Mouse (Mus musculus): ENCODE results near the gene Padi2. TPM values are rescaled to one million over a fixed set of nuclear protein-coding genes. Genes with fewer than 3 reads are reported as not detected.

Padi2 gene
- total and polyA plus RNA-seq, 2 experiments from 2014 or later = 3.0 to 5.3 TPM

DNA sequence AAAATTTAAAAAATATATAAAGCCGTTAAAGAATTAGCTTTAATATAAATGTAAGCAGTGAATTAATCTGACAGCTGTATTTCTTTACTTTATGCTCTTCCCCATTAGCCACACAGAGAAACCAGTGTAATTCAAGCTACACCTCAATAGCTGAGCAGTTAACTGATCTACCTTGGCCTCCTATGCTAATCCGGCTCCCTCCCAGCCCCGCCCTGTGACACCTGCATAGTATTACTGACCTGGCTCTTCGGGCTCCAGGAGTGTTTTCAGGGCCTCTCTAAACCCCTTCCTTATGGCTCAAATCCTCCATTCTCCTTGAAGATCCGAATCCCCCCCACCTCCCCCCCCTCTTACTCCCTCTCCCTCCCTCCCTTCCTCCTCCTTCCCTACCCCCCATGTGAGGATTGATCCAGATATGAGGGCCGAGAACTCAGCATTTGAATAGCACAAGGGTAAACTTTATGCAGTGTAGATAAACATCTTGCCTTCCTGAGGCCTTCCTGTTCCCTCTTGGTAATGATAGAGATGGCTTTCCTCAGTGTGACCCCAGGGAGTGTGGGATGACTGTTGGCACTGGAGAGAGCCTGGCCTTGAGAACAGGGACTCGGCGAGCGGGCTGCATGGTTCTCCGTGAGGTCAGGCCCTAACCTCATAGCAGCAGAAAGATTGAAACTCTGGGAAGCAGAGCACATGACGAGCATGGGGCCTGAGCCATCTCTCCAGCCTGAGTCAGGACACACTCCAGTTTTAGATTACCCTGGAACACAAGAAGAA lies 61.4 kb downstream of the Padi2 start:
- H3K36me3 ChIP-seq (ENCODE audit: insufficient read depth, low read length) = peaks cover 34% of the 10 kb centered on the region; the same call in 1 of the 2 replicates
- no peak overlapping the region for H3K9ac ChIP-seq (replicated peaks; ENCODE audit: low read length)
- no peaks in the 10 kb centered on the region for H3K27me3 ChIP-seq (ENCODE audit: insufficient read depth, low read length)
- no peaks in the 10 kb centered on the region for H3K9me3 ChIP-seq (ENCODE audit: low read length)
- no peak for TF ChIP-seq CTCF (IDR thresholded peaks at IDR 0.05; ENCODE audit: low read depth)
- no peak for DNase-seq (ENCODE audit: low spot score)
- H3K4me3 ChIP-seq (ENCODE audit: low read length) = no peak overlapping the region
- WGBS = 90% methylated on average over 11 of the region's 11 CpGs
- no peak overlapping the region for H3K4me2 ChIP-seq (ENCODE audit: low read depth, low read length)
- no peak overlapping the region for H3K27ac ChIP-seq
- no peak for ATAC-seq
- peaks cover 9% of the 10 kb centered on the region for H3K4me1 ChIP-seq (ENCODE audit: insufficient read depth, low read length)

DNA sequence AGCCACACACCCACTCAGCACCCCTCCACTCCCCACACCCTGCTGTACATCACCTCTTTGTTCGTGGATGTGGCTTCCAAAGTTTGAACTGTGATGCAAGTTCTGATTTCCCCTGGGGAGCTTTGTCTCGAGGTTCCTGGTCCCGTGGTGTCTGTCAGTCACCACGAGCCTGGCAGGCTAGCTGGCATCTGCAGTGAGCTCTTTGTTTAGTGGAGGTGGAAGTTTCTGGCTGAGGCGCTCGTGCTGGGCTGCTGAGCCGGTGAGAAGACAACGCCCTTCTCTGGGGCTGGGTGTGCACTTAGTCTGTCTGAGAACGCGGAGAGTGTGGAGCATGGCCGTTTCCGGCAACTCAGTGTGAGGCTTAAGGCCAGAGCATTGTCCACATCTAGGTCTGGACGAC lies 65.5 kb downstream of the Padi2 start:
- H3K4me2 ChIP-seq (ENCODE audit: low read depth, low read length) = no peak overlapping the region
- WGBS = 75% methylated on average over 13 of the region's 13 CpGs

DNA sequence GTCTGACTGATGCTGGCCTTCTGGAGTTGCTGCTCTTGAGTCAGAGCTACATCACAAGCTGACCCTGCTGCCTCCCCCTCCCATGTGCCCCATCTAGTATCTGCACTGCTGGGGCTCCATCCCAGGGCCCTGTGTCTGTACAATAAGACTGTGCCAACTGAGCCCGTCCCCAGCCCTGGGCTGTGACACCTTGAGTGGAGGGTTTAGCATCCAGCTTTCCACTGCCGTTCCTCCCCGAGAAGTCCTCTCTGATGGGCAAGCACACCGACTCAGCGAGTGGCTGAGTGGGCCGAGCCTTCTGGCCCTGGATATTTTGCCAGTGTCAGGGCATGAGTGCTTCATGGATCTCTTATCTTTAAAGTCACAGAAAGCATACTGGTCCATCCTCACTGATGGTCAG lies 68.3 kb downstream of the Padi2 start:
- ATAC-seq (no peak), DNase-seq (ENCODE audit: low spot score) (no peak)
- 98% methylated on average over 6 of the region's 6 CpGs for WGBS

More for the DNA sequence above, 65.5 kb downstream of the Padi2 start:
- DNase-seq (ENCODE audit: low spot score) (no peak), ATAC-seq (no peak)
- Histone ChIP-seq H3K27ac (no peak overlapping the region), H3K9me3 (ENCODE audit: low read length) (no peaks in the 10 kb centered on the region), H3K9ac (replicated peaks; ENCODE audit: low read length) (no peak overlapping the region), H3K4me1 (ENCODE audit: insufficient read depth, low read length) (no peaks in the 10 kb centered on the region), H3K27me3 (ENCODE audit: insufficient read depth, low read length) (no peaks in the 10 kb centered on the region), H3K36me3 (ENCODE audit: insufficient read depth, low read length) (peaks cover 67% of the 10 kb centered on the region), H3K4me3 (ENCODE audit: low read length) (no peak overlapping the region)
- TF ChIP-seq CTCF (IDR thresholded peaks at IDR 0.05; ENCODE audit: low read depth) = no peak

DNA sequence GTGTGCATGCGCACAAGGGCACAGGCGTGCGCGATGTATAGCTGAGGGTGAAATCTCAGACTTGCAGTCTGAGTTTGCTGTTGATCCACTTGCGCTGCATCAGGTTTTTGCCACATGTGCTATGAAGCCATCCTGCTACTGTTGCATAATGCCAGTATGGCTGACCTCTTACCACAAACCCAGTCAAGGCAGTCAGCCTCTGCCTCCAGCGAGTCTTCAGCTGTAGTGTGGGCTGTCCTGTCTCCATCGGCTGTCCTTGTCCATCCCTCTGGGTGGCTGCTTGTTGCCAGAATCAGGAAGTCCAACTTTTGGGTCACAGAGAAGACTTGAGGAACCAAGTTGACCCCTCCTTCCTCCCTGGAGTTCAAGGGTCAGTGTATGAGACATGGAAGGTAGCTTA lies 69.2 kb downstream of the Padi2 start:
- WGBS = 93% methylated on average over 7 of the region's 7 CpGs
- Histone ChIP-seq H3K9ac (replicated peaks; ENCODE audit: low read length) (no peak overlapping the region), H3K27ac (no peak overlapping the region), H3K4me1 (ENCODE audit: insufficient read depth, low read length) (no peaks in the 10 kb centered on the region), H3K27me3 (ENCODE audit: insufficient read depth, low read length) (no peaks in the 10 kb centered on the region), H3K36me3 (ENCODE audit: insufficient read depth, low read length) (peaks cover 70% of the 10 kb centered on the region), H3K9me3 (ENCODE audit: low read length) (no peaks in the 10 kb centered on the region), H3K4me3 (ENCODE audit: low read length) (no peak overlapping the region), H3K4me2 (ENCODE audit: low read depth, low read length) (no peak overlapping the region)
- ATAC-seq = no peak
- no peak for DNase-seq (ENCODE audit: low spot score)
- TF ChIP-seq CTCF (IDR thresholded peaks at IDR 0.05; ENCODE audit: low read depth) = no peak

More for the DNA sequence above, 68.3 kb downstream of the Padi2 start:
- no peak for TF ChIP-seq CTCF (IDR thresholded peaks at IDR 0.05; ENCODE audit: low read depth)
- Histone ChIP-seq H3K9ac (replicated peaks; ENCODE audit: low read length) (no peak overlapping the region), H3K9me3 (ENCODE audit: low read length) (no peaks in the 10 kb centered on the region), H3K4me2 (ENCODE audit: low read depth, low read length) (no peak overlapping the region), H3K36me3 (ENCODE audit: insufficient read depth, low read length) (peaks cover 73% of the 10 kb centered on the region), H3K27ac (no peak overlapping the region), H3K4me3 (ENCODE audit: low read length) (no peak overlapping the region), H3K4me1 (ENCODE audit: insufficient read depth, low read length) (no peaks in the 10 kb centered on the region), H3K27me3 (ENCODE audit: insufficient read depth, low read length) (no peaks in the 10 kb centered on the region)

DNA sequence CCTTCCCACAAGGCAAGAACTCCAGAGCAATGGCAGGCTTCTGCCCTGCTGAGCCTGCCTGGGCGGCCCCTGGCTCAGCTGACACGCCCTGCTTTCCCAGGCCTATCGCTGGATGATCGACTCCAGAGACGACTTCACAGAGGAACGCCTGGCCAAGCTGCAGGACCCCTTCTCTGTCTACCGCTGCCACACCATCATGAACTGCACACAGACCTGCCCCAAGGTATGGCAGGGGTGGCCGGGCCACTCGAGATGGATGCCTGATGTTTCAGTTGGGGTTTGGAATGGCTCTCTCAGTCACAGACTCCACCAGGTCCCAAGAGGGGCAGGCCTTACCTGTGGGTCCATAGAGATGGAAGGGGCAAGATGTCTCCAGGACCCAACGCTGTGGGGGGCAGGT lies 71.1 kb downstream of the Padi2 start:
- Histone ChIP-seq H3K9me3 (ENCODE audit: low read length) (no peaks in the 10 kb centered on the region), H3K27ac (no peak overlapping the region), H3K4me2 (ENCODE audit: low read depth, low read length) (no peak overlapping the region), H3K27me3 (ENCODE audit: insufficient read depth, low read length) (no peaks in the 10 kb centered on the region), H3K9ac (replicated peaks; ENCODE audit: low read length) (no peak overlapping the region), H3K4me1 (ENCODE audit: insufficient read depth, low read length) (no peaks in the 10 kb centered on the region), H3K36me3 (ENCODE audit: insufficient read depth, low read length) (peaks cover 54% of the 10 kb centered on the region), H3K4me3 (ENCODE audit: low read length) (no peak overlapping the region)
- WGBS = 87% methylated on average over 10 of the region's 10 CpGs
- ATAC-seq (no peak), DNase-seq (ENCODE audit: low spot score) (no peak)
- no peak for TF ChIP-seq CTCF (IDR thresholded peaks at IDR 0.05; ENCODE audit: low read depth)

DNA sequence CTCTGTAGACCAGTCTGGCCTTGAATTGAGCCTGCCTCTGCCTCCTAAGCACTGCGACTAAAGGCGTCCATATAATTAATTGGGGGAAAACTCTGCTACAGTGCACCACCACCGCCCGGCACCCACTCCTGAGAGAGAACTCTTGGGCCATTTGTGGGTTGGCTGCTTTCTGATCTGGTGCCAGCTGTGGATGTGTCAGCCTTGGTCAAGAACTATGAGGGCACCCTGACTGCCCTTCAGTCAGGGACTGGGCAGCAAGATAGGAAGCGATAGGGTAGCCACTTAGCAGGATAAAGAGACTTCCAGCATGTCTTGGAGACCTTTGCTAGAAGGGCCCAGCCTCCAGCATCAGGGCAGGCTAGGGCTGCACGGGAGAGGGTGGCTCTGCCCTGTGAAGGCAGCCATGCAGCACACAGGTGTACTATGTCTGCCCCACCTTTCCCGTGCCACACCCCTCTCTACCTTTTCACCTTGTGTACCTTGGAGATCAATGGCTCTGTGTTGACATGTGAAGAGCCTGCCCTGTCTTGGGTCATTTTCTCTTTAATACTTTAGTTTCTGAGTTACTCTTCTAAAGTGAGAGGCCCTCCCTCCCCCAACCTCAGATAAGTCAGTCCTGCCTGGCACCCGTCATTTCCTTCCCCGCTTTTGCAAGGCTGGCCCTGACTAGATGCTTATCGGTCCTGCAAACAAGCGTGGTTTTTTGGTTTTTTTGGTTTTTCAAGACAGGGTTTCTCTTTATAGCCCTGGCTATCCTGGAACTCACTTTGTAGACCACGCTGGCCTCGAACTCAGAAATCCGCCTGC lies 71.9 kb downstream of the Padi2 start:
- H3K4me3 ChIP-seq (ENCODE audit: low read length) = no peak overlapping the region
- no peaks in the 10 kb centered on the region for H3K9me3 ChIP-seq (ENCODE audit: low read length)
- no peak overlapping the region for H3K27ac ChIP-seq
- no peak for ATAC-seq
- TF ChIP-seq CTCF (IDR thresholded peaks at IDR 0.05; ENCODE audit: low read depth) = no peak
- no peak overlapping the region for H3K9ac ChIP-seq (replicated peaks; ENCODE audit: low read length)
- no peaks in the 10 kb centered on the region for H3K4me1 ChIP-seq (ENCODE audit: insufficient read depth, low read length)
- H3K36me3 ChIP-seq (ENCODE audit: insufficient read depth, low read length) = peaks cover 47% of the 10 kb centered on the region
- no peak overlapping the region for H3K4me2 ChIP-seq (ENCODE audit: low read depth, low read length)
- no peaks in the 10 kb centered on the region for H3K27me3 ChIP-seq (ENCODE audit: insufficient read depth, low read length)
- WGBS = 91% methylated on average over 14 of the region's 14 CpGs
- no peak for DNase-seq (ENCODE audit: low spot score)

Data from hindbrain, postnatal 0 days (tissue).